Mouse (Mus musculus) adrenal gland, adult 18-20 months (tissue): ENCODE measurements at regions not wholly inside any gene's neighbourhood (a gene's known extent, or its start where the extent isn't known, plus 50 kb on each side); places are given as distances from the start of the nearest gene placed in this dataset.

ENCODE experiments used
- DNase-seq, 2 experiments: peaks; one replicate each; pipeline ENCODE4 v3.0.0; 2021 to 2022; ENCODE audit warnings: low spot score in 2 of 2

DNA sequence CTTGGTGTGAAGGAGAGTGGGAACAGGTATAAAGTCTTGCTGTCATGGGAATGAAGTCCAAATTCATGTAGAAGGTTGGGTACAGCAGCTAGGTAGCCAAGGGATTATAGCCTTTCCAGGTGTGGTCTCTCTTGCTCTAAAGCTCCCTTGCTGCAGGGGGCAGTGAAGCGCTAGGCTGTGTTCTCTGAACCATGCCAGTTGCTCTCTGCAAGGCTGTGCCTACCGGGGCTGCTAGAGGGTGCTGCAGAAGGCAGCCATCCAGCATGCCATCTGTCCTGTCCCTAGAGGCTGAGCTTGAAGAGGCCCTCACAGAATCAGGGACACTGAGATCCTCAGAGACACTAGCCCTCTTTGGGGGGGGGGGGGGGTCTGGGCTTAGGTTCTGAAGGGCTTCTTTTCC lies 50.6 kb upstream of the Shank2 start:
- DNase-seq = peak; percentile 30 to 41
